In genomic region chr13:3667288-3667873, GRCm38 (mm10) we compare ENCODE assay signal across 11 mouse cellular contexts. TPM values are rescaled to one million over a fixed set of nuclear protein-coding genes. Genes with fewer than 3 reads are reported as not detected.
DNase-seq lines count a peak whose midpoint lies in the region; ATAC-seq and TF ChIP-seq lines count a peak whose summit lies in the region.
"Had no signal": no experiment of that assay in that cellular context is flagged by ENCODE, and none has a peak within 500 bp of the region (broad histone marks: within the 10 kb centered on the region; RNA-seq: fewer than 3 reads in every experiment).

No protein-coding gene starts in this region.

- no peak overlapping the region for H3K4me2 ChIP-seq in liver, postnatal 0 days (ENCODE audit: low read depth, low read length)
- no peak overlapping the region for H3K4me2 ChIP-seq in liver, embryonic 11.5 days

- peaks cover 9% of the 10 kb centered on the region; the same call in 1 of the 2 replicates for H3K4me1 ChIP-seq in heart, embryonic 10.5 days
- H3K4me1 ChIP-seq in liver, postnatal 0 days (ENCODE audit: insufficient read depth): peaks cover 14% of the 10 kb centered on the region
- peaks cover 5% of the 10 kb centered on the region for H3K4me1 ChIP-seq in liver, embryonic 11.5 days (replicated peaks; ENCODE audit: control insufficient read depth, insufficient read depth, low read length)
- H3K4me1 ChIP-seq: hindbrain, embryonic 10.5 days had no signal

- TF ChIP-seq CTCF in liver, postnatal 0 days (IDR thresholded peaks at IDR 0.05; ENCODE audit: low read depth): peak; percentile 31; the same call in 1 of the 2 replicates
- peak; percentile 67 for TF ChIP-seq CTCF in Patski (IDR thresholded peaks at IDR 0.05)

- CTCF ChIA-PET in Patski (lab: Charles Lee): interaction anchor here (1.0 to 3.4 kb wide), 5 partner anchors 16 to 227 kb away, joined by 3 to 43 read pairs (median 8); no protein-coding TSS in a partner anchor

- no peak overlapping the region for H3K4me3 ChIP-seq in heart, embryonic 10.5 days
- H3K4me3 ChIP-seq in liver, postnatal 0 days (ENCODE audit: low read depth, low read length): no peak overlapping the region
- H3K4me3 ChIP-seq in liver, embryonic 11.5 days (ENCODE audit: low read depth, low read length): no peak overlapping the region
- H3K4me3 ChIP-seq: erythroblast, embryonic 14.5 days; hindbrain, embryonic 10.5 days had no signal

- H3K27ac ChIP-seq in heart, embryonic 10.5 days: peak overlapping the region; percentile 10; the same call in 1 of the 2 replicates
- H3K27ac ChIP-seq in liver, postnatal 0 days (ENCODE audit: low read depth): no peak overlapping the region
- no peak overlapping the region for H3K27ac ChIP-seq in liver, embryonic 11.5 days (ENCODE audit: low read depth, low read length)
- H3K27ac ChIP-seq: hindbrain, embryonic 10.5 days had no signal

- TF ChIP-seq EP300 in liver, postnatal 0 days (IDR thresholded peaks at IDR 0.05; ENCODE audit: low read depth): no peak

- in situ Hi-C loops in Patski (cut with MboI; ENCODE audit: low pct_unique_long_range_greater_than_20kb): loop anchor here (5.0 to 25.0 kb wide), 5 partner anchors 80 to 920 kb away; partner anchors contain the start of gene Akr1c12

- no peak for DNase-seq in heart, embryonic 10.5 days (ENCODE audit: low spot score)
- no peak for DNase-seq in heart, postnatal 10 days
- DNase-seq in liver, postnatal 0 days: no peak
- DNase-seq in liver, embryonic 11.5 days (ENCODE audit: low spot score): no peak
- no peak for DNase-seq in Patski (ENCODE audit: low read depth, low spot score)
- DNase-seq in lung, postnatal 14 days: peak; percentile 8
- no peak for DNase-seq in layer of hippocampus, postnatal 25 days (ENCODE audit: extremely low spot score in 1 of 2, low spot score in 1 of 2)
- DNase-seq: adrenal gland, postnatal 14 days; kidney, adult 8-10 months had no signal

- no peaks in the 10 kb centered on the region; the same call in 1 of the 2 replicates for H3K9me3 ChIP-seq in heart, embryonic 10.5 days
- H3K9me3 ChIP-seq in liver, postnatal 0 days (ENCODE audit: low read length): no peaks in the 10 kb centered on the region
- H3K9me3 ChIP-seq in liver, embryonic 11.5 days (ENCODE audit: control insufficient read depth, low read length): no peaks in the 10 kb centered on the region
- H3K9me3 ChIP-seq: hindbrain, embryonic 10.5 days had no signal

- H3K9ac ChIP-seq in liver, postnatal 0 days (replicated peaks): no peak overlapping the region
- H3K9ac ChIP-seq in liver, embryonic 11.5 days (ENCODE audit: low read depth, low read length): no peak overlapping the region

- H3K36me3 ChIP-seq in heart, embryonic 10.5 days: no peaks in the 10 kb centered on the region
- H3K36me3 ChIP-seq in liver, postnatal 0 days (replicated peaks; ENCODE audit: insufficient read depth, low read length): no peaks in the 10 kb centered on the region
- no peaks in the 10 kb centered on the region for H3K36me3 ChIP-seq in liver, embryonic 11.5 days (ENCODE audit: control insufficient read depth, insufficient read depth, low read length)
- H3K36me3 ChIP-seq: hindbrain, embryonic 10.5 days had no signal

- POLR2A ChIA-PET in Patski (lab: Charles Lee): interaction anchor here (1.3 to 1.4 kb wide), 2 partner anchors 78 to 226 kb away, joined by 5 to 6 read pairs; no protein-coding TSS in a partner anchor

- no peaks in the 10 kb centered on the region for H3K27me3 ChIP-seq in heart, embryonic 10.5 days (ENCODE audit: insufficient read depth, poor library complexity, severe bottlenecking)
- H3K27me3 ChIP-seq in liver, postnatal 0 days (ENCODE audit: insufficient read depth, low read length): no peaks in the 10 kb centered on the region
- no peaks in the 10 kb centered on the region for H3K27me3 ChIP-seq in liver, embryonic 11.5 days (replicated peaks; ENCODE audit: control insufficient read depth, insufficient read depth, low read length)
- H3K27me3 ChIP-seq in Patski: no peaks in the 10 kb centered on the region

- ATAC-seq in liver, postnatal 0 days: no peak
- ATAC-seq in liver, embryonic 11.5 days (replicated peaks; ENCODE audit: low FRiP score): no peak
- peak; percentile 64 for ATAC-seq in Patski

- 68% methylated on average over 5 of the region's 5 CpGs for WGBS in heart, embryonic 10.5 days
- WGBS in liver, postnatal 0 days (ENCODE audit: insufficient replicate concordance): 81% methylated on average over 5 of the region's 5 CpGs
- WGBS in liver, embryonic 11.5 days: 78% methylated on average over 5 of the region's 5 CpGs

- intact Hi-C loops in heart, postnatal 10 days (cut with DNase I): loop anchor here (5.0 kb wide), 1 partner anchor 615 kb away; no protein-coding TSS in a partner anchor

RNA-seq across cellular contexts. Expression of gene Asb13, which starts 33.5 kb away (rescaled TPM):
- polyA plus RNA-seq in heart, embryonic 10.5 days (2016; fragmentation: Nextera tagmentation; extraction: Ambion mirVana): 6.8 and 9.4 TPM in 2 replicates
- 1 to 10 TPM; 6.7 to 8.2 TPM for total RNA-seq in heart, postnatal 10 days (2021)
- 5.6 and 7.8 TPM in 2 replicates for polyA plus RNA-seq in liver, postnatal 0 days (2015; fragmentation: Nextera tagmentation; extraction: Ambion mirVana)
- 4.7 and 4.9 TPM in 2 replicates for polyA plus RNA-seq in liver, embryonic 11.5 days (2014; fragmentation: Nextera tagmentation; extraction: Ambion mirVana)
- 14.2 TPM for polyA plus RNA-seq in Patski (2021)
- total RNA-seq in layer of hippocampus, postnatal 25 days (2021): 10 to 100 TPM; 28.0 to 34.8 TPM

RNA-seq across cellular contexts. Expression of gene Fam208b, which starts 56.5 kb away (rescaled TPM):
- 13.5 and 15.9 TPM in 2 replicates for polyA plus RNA-seq in heart, embryonic 10.5 days (2016; fragmentation: Nextera tagmentation; extraction: Ambion mirVana)
- total RNA-seq in heart, postnatal 10 days (2021): 10 to 100 TPM; 16.4 to 17.9 TPM
- polyA plus RNA-seq in liver, postnatal 0 days (2015; fragmentation: Nextera tagmentation; extraction: Ambion mirVana): 2.8 and 3.0 TPM in 2 replicates
- 10.8 and 14.5 TPM in 2 replicates for polyA plus RNA-seq in liver, embryonic 11.5 days (2014; fragmentation: Nextera tagmentation; extraction: Ambion mirVana)
- 26.3 TPM for polyA plus RNA-seq in Patski (2021)
- 10 to 100 TPM; 22.3 to 29.4 TPM for total RNA-seq in layer of hippocampus, postnatal 25 days (2021)
